Mouse (Mus musculus) embryonic facial prominence, embryonic 12.5 days (tissue): Measurements from ENCODE around the gene Ovgp1. TPM values are rescaled to one million over a fixed set of nuclear protein-coding genes. Genes with fewer than 3 reads are reported as not detected.
"Not testable (repeated sequence)": the region's sequence is repeated elsewhere in the genome, so short reads cannot be mapped to it uniquely, and the experiment has no call there.

ENCODE experiments used
- ATAC-seq: fragments of 200-750 bp; cut with Nextera tagmentation; 2 replicates; pipeline ENCODE4 v1.8.0; 2017; ENCODE audit not compliant: insufficient number of reproducible peaks, insufficient read depth, low FRiP score, low TSS enrichment
- H3K27ac ChIP-seq: fragments of 300-500 bp; sonication (generic); 2 replicates; pipeline ENCODE4 v1.5.1; 2016; ENCODE audit warnings: mild to moderate bottlenecking
- H3K27me3 ChIP-seq: fragments of 300-500 bp; sonication (generic); 2 replicates; pipeline ENCODE4 v1.6.1; 2016; ENCODE audit warnings: mild to moderate bottlenecking, moderate library complexity
- H3K36me3 ChIP-seq: fragments of 300-500 bp; sonication (generic); 2 replicates; pipeline ENCODE4 v1.6.1; 2016; ENCODE audit warnings: mild to moderate bottlenecking
- H3K4me1 ChIP-seq: fragments of 300-500 bp; sonication (generic); 2 replicates; pipeline ENCODE4 v1.6.1; 2016
- H3K4me2 ChIP-seq: fragments of 300-500 bp; sonication (generic); replicated peaks from 2 replicates; pipeline ENCODE4 v1.6.1; 2016; ENCODE audit warnings: mild to moderate bottlenecking, moderate library complexity
- H3K4me3 ChIP-seq: fragments of 300-500 bp; sonication (generic); 2 replicates; pipeline ENCODE4 v1.5.1; 2016; ENCODE audit warnings: mild to moderate bottlenecking
- H3K9ac ChIP-seq: fragments of 300-500 bp; sonication (generic); 2 replicates; pipeline ENCODE4 v1.6.1; 2016; ENCODE audit warnings: mild to moderate bottlenecking, moderate library complexity
- H3K9me3 ChIP-seq: fragments of 300-500 bp; sonication (generic); 2 replicates; pipeline ENCODE4 v1.6.1; 2016; ENCODE audit warnings: mild to moderate bottlenecking, moderate library complexity
- WGBS: fragments of 180-500 bp; shearing (Covaris S2); methylation state at CpG from one replicate; pipeline ENCODE4 v1.1.7; 2016; 5-methylcytosine and 5-hydroxymethylcytosine counted together
- polyA plus RNA-seq: library from polyadenylated mRNA; unstranded; fragments of >200 nt; fragmentation: Nextera tagmentation; extraction: Ambion mirVana; gene quantifications from 2 replicates; pipeline ENCODE4 v1.2.1, GENCODE M21; 2016

Gene Ovgp1
- polyA plus RNA-seq, 1 experiment from 2014 or later = 1.6 TPM

DNA sequence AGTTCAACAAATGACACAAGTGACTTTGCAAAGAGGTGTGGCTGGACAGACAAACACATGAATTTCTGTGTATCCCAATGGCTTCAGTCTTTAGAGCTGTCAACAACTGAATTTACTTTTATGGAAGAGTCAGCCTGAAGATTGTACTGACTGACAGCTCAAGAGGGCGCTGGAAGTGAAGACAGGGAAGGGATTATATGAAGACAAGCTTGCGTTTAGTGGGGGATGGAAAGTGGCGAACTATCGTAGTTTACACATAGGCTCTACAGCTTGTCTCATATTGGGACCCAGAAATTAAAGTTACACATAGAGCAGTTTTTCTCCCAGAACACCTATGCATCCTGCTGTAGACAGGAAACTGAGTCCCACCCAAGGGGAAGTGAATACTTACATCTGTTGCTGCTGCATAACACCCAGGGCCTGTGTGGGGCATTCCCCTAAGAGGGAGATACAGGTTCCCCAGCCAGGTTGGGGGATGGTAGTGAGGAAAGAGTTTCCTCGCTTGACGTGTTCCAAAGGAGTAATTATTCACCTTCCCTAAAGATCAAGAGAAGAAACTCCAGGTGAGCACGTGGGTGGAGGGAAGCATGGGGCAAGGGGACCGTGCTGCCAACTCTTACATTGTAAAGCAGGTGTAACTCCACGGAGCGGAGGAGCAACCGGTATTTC is 27.3 kb downstream of the Ovgp1 start:
- Histone ChIP-seq H3K27ac (no peak overlapping the region), H3K4me3 (peak overlapping the region; percentile 16; the same call in 1 of the 2 replicates), H3K9me3 (no peaks in the 10 kb centered on the region), H3K4me1 (0 out of 2 replicates have a peak, but pooled peaks cover 9% of the 10 kb centered on the region), H3K9ac (no peak overlapping the region), H3K27me3 (no peaks in the 10 kb centered on the region), H3K4me2 (peak overlapping the region; percentile 40), H3K36me3 (no peaks in the 10 kb centered on the region)
- WGBS = 17% methylated on average over 11 of the region's 11 CpGs
- ATAC-seq = no peak; the same call in 1 of the 2 replicates

DNA sequence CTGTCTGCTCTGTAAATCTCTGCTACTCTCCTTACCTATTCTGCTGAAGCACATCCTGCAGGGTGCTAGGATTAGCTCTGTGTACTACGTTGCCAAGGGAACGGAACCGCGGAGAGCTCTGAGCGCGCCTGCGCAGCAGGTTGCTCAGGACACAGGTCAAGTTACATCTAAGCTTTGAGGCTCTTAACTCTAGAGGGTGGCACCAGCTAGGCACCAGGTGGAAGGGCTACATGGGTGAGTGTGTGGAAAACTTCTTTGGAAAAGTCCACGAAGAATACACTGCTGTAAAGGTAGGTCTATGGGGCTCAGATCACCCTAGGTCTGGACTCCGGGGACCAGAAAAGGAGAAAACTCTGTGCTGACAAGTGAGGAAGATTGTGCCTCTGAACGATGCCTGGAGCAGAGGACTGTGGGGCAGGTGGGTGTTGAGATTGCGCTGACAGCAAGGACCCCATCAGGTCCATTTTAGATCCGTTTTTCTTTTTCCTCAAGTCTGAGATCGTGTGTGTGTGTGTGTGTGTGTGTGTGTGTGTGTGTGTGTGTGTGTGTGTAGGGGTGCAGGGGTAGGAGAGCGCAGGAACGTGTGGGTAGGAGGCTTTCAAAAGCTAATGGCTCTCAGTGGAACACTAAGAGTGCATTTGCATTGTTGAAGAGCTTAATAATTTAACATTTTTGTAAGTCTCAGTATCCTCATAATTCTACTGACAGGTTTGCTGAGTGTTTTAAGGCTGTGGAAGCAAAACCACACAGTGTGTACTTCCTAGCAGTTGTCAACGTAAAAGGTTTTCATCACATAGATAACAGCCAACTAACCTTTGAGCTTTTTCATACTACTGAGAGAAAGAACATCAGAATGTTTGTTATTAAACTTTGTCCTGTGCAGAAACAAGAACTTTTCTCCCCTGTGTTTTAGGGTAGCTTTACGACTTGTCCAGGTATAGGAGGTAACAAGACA is 28.2 kb downstream of the Ovgp1 start:
- WGBS = 23% methylated on average over 17 of the region's 17 CpGs
- H3K27me3 ChIP-seq = no peaks in the 10 kb centered on the region
- H3K36me3 ChIP-seq = no peaks in the 10 kb centered on the region
- H3K4me1 ChIP-seq = 0 out of 2 replicates have a peak, but pooled peaks cover 9% of the 10 kb centered on the region
- peak overlapping the region; percentile 16; the same call in 1 of the 2 replicates for H3K4me3 ChIP-seq
- ATAC-seq = peak; percentile 93
- H3K9ac ChIP-seq = no peak overlapping the region
- H3K4me2 ChIP-seq = peak overlapping the region; percentile 40
- no peaks in the 10 kb centered on the region for H3K9me3 ChIP-seq
- H3K27ac ChIP-seq = no peak overlapping the region

DNA sequence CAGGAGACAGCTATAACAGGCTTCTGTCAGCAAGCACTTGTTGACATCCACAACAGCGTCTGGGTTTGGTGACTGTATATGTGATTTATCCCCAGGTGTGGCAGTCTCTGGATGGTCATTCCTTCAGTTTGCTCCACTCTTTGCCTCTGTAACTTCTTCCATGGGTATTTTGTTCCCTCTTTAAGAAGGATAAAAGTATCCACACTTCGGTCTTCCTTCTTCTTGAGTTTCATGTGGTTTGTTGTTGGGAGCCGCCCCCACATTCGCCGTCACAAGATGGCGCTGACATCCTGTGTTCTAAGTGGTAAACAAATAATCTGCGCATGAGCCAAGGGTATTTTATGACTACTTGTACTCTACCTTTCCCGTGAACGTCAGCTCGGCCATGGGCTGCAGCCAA is 29.8 kb downstream of the Ovgp1 start:
- H3K4me1 ChIP-seq, H3K4me2 ChIP-seq, H3K27me3 ChIP-seq, H3K9ac ChIP-seq, H3K36me3 ChIP-seq, H3K27ac ChIP-seq, ATAC-seq, H3K9me3 ChIP-seq, H3K4me3 ChIP-seq: not testable (repeated sequence)
- 71% methylated on average over 10 of the region's 10 CpGs for WGBS

DNA sequence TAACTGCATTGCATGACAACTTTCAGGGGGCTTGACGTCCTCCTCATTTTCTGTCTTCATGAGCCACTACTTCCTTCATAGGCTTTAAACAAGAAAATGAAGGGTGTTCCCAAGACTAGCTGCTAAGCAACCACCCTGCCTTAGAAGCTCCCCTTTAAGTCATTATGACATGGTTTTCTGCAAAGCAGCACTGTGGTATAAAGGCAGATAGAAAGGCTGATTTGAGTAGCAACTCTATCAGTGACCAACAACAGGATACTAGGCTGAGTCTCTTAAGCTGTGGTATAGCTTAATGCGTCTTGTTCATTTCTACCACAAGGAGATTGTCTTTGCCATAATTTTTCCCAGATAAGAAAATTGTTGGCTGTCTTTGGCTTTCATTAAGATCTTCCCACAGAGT is 41.0 kb downstream of the Ovgp1 start, which contains the start of gene Pifo:
Pifo (minus strand) TSS at position 101 of the 400 bp plus-strand sequence.
- no peak for ATAC-seq
- H3K27ac ChIP-seq = no peak within 1 kb of the TSS
- WGBS = 77% methylated on average over 2 of the region's 2 CpGs
- no peaks in the 10 kb centered on the region for H3K4me1 ChIP-seq
- H3K4me3 ChIP-seq = no peak within 1 kb of the TSS
- no peaks in the 10 kb centered on the region for H3K27me3 ChIP-seq
- no peak within 1 kb of the TSS for H3K9ac ChIP-seq
- H3K9me3 ChIP-seq = no peaks in the 10 kb centered on the region
- H3K36me3 ChIP-seq = no peaks in the 10 kb centered on the region
- no peak within 1 kb of the TSS for H3K4me2 ChIP-seq

DNA sequence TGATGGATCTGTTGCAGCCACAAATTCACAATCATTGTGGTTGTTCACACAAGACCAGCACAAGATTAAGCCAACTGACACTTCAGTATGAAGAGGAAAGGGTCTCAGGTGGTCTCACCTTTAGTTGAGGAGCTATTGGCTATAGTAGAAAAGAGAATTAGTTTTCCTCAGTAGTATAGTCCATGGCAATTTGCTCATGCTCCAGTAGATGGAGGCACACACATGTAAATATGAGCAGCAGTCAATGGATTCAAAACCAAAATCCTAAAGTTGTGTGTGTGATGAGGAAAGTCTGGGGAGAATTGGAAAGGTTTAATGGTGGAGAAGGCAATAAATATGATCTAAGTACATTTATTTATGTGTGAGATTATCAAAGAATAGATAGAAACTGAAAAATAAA is 48.3 kb downstream of the Ovgp1 start:
- H3K9ac ChIP-seq = no peak overlapping the region
- H3K9me3 ChIP-seq = no peaks in the 10 kb centered on the region
- no peaks in the 10 kb centered on the region for H3K4me1 ChIP-seq
- H3K4me2 ChIP-seq = no peak overlapping the region
- no peaks in the 10 kb centered on the region for H3K36me3 ChIP-seq
- no peaks in the 10 kb centered on the region for H3K27me3 ChIP-seq
- no peak overlapping the region for H3K27ac ChIP-seq
- ATAC-seq = no peak
- no peak overlapping the region for H3K4me3 ChIP-seq

DNA sequence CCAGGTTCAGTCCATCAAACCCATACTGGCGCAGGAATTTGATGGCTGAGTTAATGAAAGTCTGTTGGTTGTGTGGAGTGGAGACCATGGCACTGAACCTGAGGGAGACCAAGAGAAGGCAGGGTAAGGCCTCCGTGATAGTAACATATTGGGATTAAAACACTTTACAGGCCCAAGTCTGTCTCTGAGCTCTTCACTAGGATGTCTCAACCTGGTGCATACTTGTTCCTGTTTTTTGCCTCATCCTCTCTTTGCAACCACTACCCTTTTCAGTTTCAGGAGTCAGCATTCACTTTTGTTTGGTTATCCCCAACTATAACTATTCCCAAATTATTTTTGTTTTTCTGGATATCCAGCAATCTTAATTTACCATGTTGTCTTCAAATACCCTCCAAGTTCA is 50.6 kb downstream of the Ovgp1 start:
- no peak overlapping the region for H3K9ac ChIP-seq
- H3K27me3 ChIP-seq = no peaks in the 10 kb centered on the region
- H3K4me1 ChIP-seq = no peaks in the 10 kb centered on the region
- no peak for ATAC-seq
- no peak overlapping the region for H3K27ac ChIP-seq
- 83% methylated on average over 2 of the region's 2 CpGs for WGBS
- no peaks in the 10 kb centered on the region for H3K36me3 ChIP-seq
- H3K4me2 ChIP-seq = no peak overlapping the region
- no peak overlapping the region for H3K4me3 ChIP-seq
- H3K9me3 ChIP-seq = no peaks in the 10 kb centered on the region

DNA sequence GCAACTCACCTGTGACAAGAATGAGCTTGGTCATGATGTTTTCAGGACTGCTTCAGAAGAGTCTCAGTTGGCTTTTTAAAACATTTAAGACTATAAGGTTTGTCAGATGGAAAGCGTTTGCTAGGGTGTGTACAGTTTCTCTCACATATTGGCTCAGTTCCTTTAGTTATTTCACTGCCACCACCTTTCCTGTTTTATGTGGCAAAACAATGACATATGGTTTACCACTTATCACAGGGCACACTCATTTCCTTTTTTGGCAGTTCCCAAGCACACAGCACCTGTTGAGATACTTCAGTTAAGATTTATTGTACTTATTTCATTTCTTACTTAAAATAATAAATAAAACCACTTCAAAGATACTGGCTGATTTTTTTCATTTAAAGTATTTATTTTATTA is 59.3 kb downstream of the Ovgp1 start, which contains the start of gene Chil5:
Chil5 (minus strand) TSS at position 34 of the 400 bp plus-strand sequence.
- Histone ChIP-seq H3K4me3 (no peak within 1 kb of the TSS), H3K9me3 (no peaks in the 10 kb centered on the region), H3K27me3 (no peaks in the 10 kb centered on the region), H3K9ac (no peak within 1 kb of the TSS), H3K4me1 (no peaks in the 10 kb centered on the region), H3K36me3 (no peaks in the 10 kb centered on the region), H3K4me2 (no peak within 1 kb of the TSS), H3K27ac (no peak within 1 kb of the TSS)
- 92% methylated on average over 1 of the region's 1 CpGs for WGBS
- ATAC-seq = no peak

Other genes with a start within 250 kb of the Ovgp1 start
- gene Rap1a, start 172.4 kb upstream of the Ovgp1 start, polyA plus RNA-seq = 82.1 and 83.4 TPM in 2 replicates
- 0.26 TPM in 1 of 2 replicates, not detected in the other for gene Adora3, start 102.9 kb upstream of the Ovgp1 start, polyA plus RNA-seq
- gene Tmigd3, start 102.8 kb upstream of the Ovgp1 start, polyA plus RNA-seq = not detected in 2 replicates
- gene I830077J02Rik, start 41.0 kb upstream of the Ovgp1 start, polyA plus RNA-seq = 0.33 and 0.46 TPM in 2 replicates
- gene Wdr77, start 14.3 kb upstream of the Ovgp1 start, polyA plus RNA-seq = 114 and 127 TPM in 2 replicates
- gene Atp5f1, start 13.6 kb upstream of the Ovgp1 start, polyA plus RNA-seq = 419 and 438 TPM in 2 replicates
- gene Pifo, start 40.9 kb downstream of the Ovgp1 start, polyA plus RNA-seq = not detected in 2 replicates
- gene Chil5, start 59.1 kb downstream of the Ovgp1 start, polyA plus RNA-seq = not detected in 2 replicates
- gene Chia1, start 139.5 kb downstream of the Ovgp1 start, polyA plus RNA-seq = not detected in 2 replicates
- not detected in 2 replicates for gene Chil3, start 193.9 kb downstream of the Ovgp1 start, polyA plus RNA-seq
- gene Chil4, start 245.8 kb downstream of the Ovgp1 start, polyA plus RNA-seq = not detected in 2 replicates